Mouse (Mus musculus): ENCODE measurements at regions not wholly inside any gene's neighbourhood (a gene's known extent, or its start where the extent isn't known, plus 50 kb on each side); places are given as distances from the start of the nearest gene placed in this dataset.

DNA sequence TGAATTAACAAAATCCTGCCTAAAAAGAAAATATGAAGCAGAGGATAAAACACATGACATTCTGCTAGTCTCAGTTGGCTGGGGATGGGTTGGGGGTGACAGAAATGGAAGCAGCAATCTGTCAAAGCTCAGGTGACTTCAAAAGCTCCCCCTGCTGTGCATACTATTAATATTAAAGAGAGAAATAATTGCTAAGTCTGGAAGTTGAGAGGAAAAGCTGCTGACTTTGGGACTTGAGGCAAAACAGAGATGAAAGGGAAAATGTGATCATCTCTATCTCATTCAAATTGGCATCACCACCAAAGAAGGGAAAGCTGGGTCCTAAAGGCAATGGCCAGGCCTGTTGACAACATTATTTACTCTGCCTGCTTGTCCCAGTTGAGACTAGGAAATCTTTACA is 90.8 kb downstream of the Rpe65 start:
- no peak for TF ChIP-seq POLR2A (IDR thresholded peaks at IDR 0.05; ENCODE audit: borderline replicate concordance, extremely low read depth, insufficient read depth, insufficient read length, poor library complexity, severe bottlenecking)
- TF ChIP-seq CTCF (IDR thresholded peaks at IDR 0.05; ENCODE audit: borderline replicate concordance, extremely low read depth, insufficient read depth, insufficient read length), result no peak
- peak; percentile 59 for DNase-seq (ENCODE audit: low read depth)

DNA sequence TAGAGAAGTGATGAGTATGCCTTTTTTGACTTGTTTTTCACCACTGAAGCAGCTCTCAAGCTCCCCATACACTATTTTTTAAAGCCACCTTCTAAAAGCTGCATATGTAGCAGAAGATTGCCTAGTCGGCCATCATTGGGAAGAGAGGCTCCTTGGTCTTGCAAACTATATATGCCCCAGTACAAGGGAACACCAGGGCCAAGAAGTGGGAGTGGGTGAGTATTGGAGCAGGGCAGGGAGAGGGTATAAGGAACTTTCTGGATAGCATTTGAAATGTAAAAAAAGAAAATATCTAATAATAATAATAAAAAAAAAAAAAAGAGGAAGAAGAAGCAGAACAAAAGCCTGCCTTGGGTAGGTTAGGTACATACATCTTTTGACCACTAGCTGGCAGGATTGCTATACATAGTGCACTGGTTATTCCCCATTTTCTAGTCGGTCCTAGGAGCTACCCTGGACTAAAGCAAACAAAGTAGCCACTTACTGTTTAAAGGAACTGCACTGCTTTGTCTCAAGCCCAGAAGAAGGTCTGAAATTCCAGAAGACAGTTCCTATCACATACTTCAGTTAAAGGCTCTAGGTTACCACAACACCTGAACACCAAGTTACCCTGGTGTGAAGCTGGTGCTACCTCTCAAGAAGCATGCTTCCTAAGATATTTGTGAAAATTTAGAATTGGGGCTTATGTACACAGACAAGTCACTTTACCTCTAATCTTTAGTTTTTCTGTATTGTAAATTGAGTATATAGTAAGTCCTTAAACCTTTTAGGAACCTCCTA is 114.9 kb upstream of the Wls start:
- peak; percentile 58 for DNase-seq (ENCODE audit: low read depth)

GRCm38 (mm10) chr3:159732201-159732600 is 107.3 kb upstream of the Wls start:
- TF ChIP-seq CTCF (IDR thresholded peaks at IDR 0.05; ENCODE audit: borderline replicate concordance, extremely low read depth, insufficient read depth, insufficient read length) (no peak), POLR2A (IDR thresholded peaks at IDR 0.05; ENCODE audit: borderline replicate concordance, extremely low read depth, insufficient read depth, insufficient read length, poor library complexity, severe bottlenecking) (no peak)

More for the DNA sequence above, 114.9 kb upstream of the Wls start:
- TF ChIP-seq CTCF (IDR thresholded peaks at IDR 0.05; ENCODE audit: borderline replicate concordance, extremely low read depth, insufficient read depth, insufficient read length) (peak; percentile 58; the same call in 1 of the 2 replicates), POLR2A (IDR thresholded peaks at IDR 0.05; ENCODE audit: borderline replicate concordance, extremely low read depth, insufficient read depth, insufficient read length, poor library complexity, severe bottlenecking) (no peak)

DNA sequence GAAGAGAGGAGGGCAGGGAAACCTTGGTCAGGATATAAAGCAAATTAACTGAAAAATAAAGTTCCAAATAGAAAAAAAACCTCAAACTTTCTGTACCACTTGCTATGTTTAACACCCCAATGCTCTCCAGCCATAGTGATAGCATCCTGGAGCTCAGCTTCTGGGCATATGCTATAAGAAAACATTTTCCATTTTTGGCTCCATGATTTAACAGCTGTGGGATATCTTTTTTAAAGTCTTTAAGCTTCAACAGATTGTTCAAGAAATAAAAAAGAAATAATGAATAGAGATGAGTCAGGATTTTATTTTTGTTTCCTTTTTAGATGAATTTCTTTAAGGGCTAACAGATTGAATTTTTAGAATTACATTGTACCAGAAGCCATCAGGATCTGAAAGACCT is 106.3 kb upstream of the Wls start:
- DNase-seq (ENCODE audit: low read depth), result no peak
- TF ChIP-seq CTCF (IDR thresholded peaks at IDR 0.05; ENCODE audit: borderline replicate concordance, extremely low read depth, insufficient read depth, insufficient read length) (no peak), POLR2A (IDR thresholded peaks at IDR 0.05; ENCODE audit: borderline replicate concordance, extremely low read depth, insufficient read depth, insufficient read length, poor library complexity, severe bottlenecking) (no peak)

More at GRCm38 (mm10) chr3:159732201-159732600, 107.3 kb upstream of the Wls start:
- no peak for DNase-seq (ENCODE audit: low read depth)

- no peak for DNase-seq (ENCODE audit: low read depth)
- TF ChIP-seq POLR2A (IDR thresholded peaks at IDR 0.05; ENCODE audit: borderline replicate concordance, extremely low read depth, insufficient read depth, insufficient read length, poor library complexity, severe bottlenecking) (no peak), CTCF (IDR thresholded peaks at IDR 0.05; ENCODE audit: borderline replicate concordance, extremely low read depth, insufficient read depth, insufficient read length) (no peak)
These were observed 104.9 kb upstream of the Wls start for GRCm38 (mm10) chr3:159734547-159734946.

DNA sequence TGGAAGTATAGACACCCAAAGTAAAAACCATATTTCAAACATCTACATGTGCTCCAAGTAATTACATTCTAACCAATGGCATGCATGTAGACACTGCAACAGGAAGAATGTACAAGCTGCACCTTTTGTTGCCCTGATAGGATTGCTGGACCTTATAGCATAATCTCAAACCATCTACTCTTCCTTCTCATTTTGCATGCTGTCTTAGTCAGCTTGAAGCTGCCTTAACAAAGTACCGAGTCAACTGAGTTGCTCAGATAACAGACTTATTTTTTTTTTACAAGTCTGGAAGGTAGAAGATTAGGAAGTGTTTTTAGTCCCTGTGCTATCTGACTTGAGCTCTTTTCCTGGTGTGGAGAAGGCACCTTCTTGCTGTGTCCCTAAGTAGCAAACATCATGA is 103.4 kb upstream of the Wls start:
- no peak for TF ChIP-seq CTCF (IDR thresholded peaks at IDR 0.05; ENCODE audit: borderline replicate concordance, extremely low read depth, insufficient read depth, insufficient read length)
- no peak for TF ChIP-seq POLR2A (IDR thresholded peaks at IDR 0.05; ENCODE audit: borderline replicate concordance, extremely low read depth, insufficient read depth, insufficient read length, poor library complexity, severe bottlenecking)
- no peak for DNase-seq (ENCODE audit: low read depth)

- TF ChIP-seq CTCF (IDR thresholded peaks at IDR 0.05; ENCODE audit: borderline replicate concordance, extremely low read depth, insufficient read depth, insufficient read length), result no peak
- TF ChIP-seq POLR2A (IDR thresholded peaks at IDR 0.05; ENCODE audit: borderline replicate concordance, extremely low read depth, insufficient read depth, insufficient read length, poor library complexity, severe bottlenecking), result no peak
- peak; percentile 72 for DNase-seq (ENCODE audit: low read depth)
These were observed 98.7 kb upstream of the Wls start for GRCm38 (mm10) chr3:159740600-159741279.

GRCm38 (mm10) chr3:159741816-159742215 is 97.7 kb upstream of the Wls start:
- no peak for DNase-seq (ENCODE audit: low read depth)
- TF ChIP-seq POLR2A (IDR thresholded peaks at IDR 0.05; ENCODE audit: borderline replicate concordance, extremely low read depth, insufficient read depth, insufficient read length, poor library complexity, severe bottlenecking) (no peak), CTCF (IDR thresholded peaks at IDR 0.05; ENCODE audit: borderline replicate concordance, extremely low read depth, insufficient read depth, insufficient read length) (no peak)

DNA sequence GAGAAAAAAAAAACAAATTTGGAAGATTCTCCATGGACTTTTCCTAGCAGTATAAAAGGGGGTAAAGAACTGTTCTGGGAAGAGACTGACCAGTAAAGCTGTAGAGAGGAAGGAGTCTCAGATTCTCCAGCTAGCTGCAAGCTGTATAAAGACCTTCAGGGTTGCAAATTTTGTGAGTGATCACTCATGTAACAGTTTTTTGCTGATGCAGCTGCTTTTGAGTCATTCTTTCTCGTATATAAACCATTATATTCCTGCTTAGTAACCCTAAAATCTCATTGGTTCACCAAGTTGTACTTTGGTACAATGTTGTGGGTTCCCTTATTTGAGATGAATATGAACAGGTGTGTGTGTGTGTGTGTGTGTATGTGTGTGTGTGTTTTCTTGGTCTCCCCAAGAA is 79.7 kb upstream of the Wls start:
- DNase-seq (ENCODE audit: low read depth), result no peak
- no peak for TF ChIP-seq CTCF (IDR thresholded peaks at IDR 0.05; ENCODE audit: borderline replicate concordance, extremely low read depth, insufficient read depth, insufficient read length)
- no peak for TF ChIP-seq POLR2A (IDR thresholded peaks at IDR 0.05; ENCODE audit: borderline replicate concordance, extremely low read depth, insufficient read depth, insufficient read length, poor library complexity, severe bottlenecking)

DNA sequence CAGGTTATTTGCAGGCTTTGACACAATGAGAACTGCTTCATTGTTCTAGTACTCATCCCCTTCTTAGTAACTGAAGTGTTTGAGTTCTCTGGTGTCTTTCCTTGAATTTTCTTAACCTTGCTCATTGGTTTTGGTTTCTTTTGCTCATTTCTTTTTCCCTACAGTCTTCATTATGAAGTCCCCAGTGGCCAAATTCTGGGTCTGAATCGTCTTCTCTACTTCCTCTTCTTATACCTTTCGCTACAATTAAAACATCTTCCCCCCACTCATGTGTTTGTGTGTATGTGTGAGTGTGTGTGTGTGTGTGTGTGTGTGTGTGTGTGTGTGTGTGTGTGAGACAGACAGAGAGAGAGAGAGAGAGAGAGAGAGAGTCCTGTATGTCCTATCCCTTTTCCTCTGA is 79.2 kb upstream of the Wls start:
- no peak for DNase-seq (ENCODE audit: low read depth)
- no peak for TF ChIP-seq POLR2A (IDR thresholded peaks at IDR 0.05; ENCODE audit: borderline replicate concordance, extremely low read depth, insufficient read depth, insufficient read length, poor library complexity, severe bottlenecking)
- TF ChIP-seq CTCF (IDR thresholded peaks at IDR 0.05; ENCODE audit: borderline replicate concordance, extremely low read depth, insufficient read depth, insufficient read length), result no peak

- DNase-seq (ENCODE audit: low read depth), result no peak
- no peak for TF ChIP-seq POLR2A (IDR thresholded peaks at IDR 0.05; ENCODE audit: borderline replicate concordance, extremely low read depth, insufficient read depth, insufficient read length, poor library complexity, severe bottlenecking)
- no peak for TF ChIP-seq CTCF (IDR thresholded peaks at IDR 0.05; ENCODE audit: borderline replicate concordance, extremely low read depth, insufficient read depth, insufficient read length)
These were observed 78.5 kb upstream of the Wls start for GRCm38 (mm10) chr3:159760949-159761348.
